Mouse (Mus musculus) erythroblast, adult 5-6 weeks (primary cell): Measurements from ENCODE around the gene Pmpca. TPM values are rescaled to one million over a fixed set of nuclear protein-coding genes. Genes with fewer than 3 reads are reported as not detected.

Source experiments
- ATAC-seq: replicated peaks from 2 replicates; pipeline ENCODE4 v1.8.0; 2016; ENCODE audit warnings: moderate number of reproducible peaks, mild to moderate bottlenecking, moderate TSS enrichment, inconsistent platforms; ENCODE audit not compliant: poor library complexity, low FRiP score, severe bottlenecking
- total RNA-seq, 2 experiments: library from RNA; stranded (forward) in 1 of 2; stranded (reverse) in 1 of 2; fragments of 150-400 nt in 1 of 2; fragments of 200-764, 138-1000 nt in 1 of 2; gene quantifications; 2 replicates each; pipeline versions ENCODE4 v1.2.3 to v1.2.4; 2015 to 2017; ENCODE audit warnings: low replicate concordance in 2 of 2

Pmpca gene
- total RNA-seq, 2 experiments from 2014 or later: 6.5 to 12.1 TPM

DNA sequence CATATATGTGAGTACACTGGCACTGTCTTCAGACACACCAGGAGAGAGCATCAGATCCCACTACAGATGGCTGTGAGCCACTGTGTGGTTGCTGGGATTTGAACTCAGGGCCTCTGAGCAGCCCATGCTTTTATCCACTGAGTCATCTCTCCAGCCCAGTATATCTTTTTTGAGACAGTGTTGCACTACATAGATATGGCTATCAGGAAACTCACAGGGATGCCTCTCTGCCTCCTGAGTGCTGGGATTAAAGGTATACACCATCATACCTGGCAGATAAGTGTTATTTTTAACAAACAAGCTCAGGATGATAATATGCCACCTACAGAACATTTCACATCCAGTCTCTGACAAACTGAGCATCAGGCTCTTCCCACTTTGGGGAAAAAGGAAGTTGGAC lies 27.9 kb downstream of the Pmpca start:
- no peak for ATAC-seq

DNA sequence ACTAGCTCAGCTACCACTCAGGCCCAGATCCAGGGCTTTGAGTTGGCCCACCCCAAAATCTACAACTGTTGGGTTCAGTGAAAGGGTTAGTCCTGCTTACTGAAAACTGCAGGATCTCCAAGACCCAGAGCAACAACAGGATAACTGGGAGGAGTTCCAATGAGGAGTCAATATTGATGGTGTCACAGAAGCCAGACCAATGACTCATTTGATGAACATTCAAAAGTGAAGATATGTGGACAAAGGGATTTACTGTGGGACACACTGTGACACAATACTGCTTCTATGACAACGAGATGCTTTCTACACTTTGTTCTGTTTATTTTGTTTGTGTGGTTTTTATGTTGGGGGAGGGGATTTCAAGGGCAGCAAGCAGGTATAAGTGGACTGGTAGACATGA lies 29.0 kb downstream of the Pmpca start:
- no peak for ATAC-seq

- ATAC-seq: no peak
Observed at GRCm38 (mm10) chr2:26421969-26422368, 32.8 kb downstream of the Pmpca start.

GRCm38 (mm10) chr2:26423086-26423485 lies 33.9 kb downstream of the Pmpca start:
- no peak for ATAC-seq

DNA sequence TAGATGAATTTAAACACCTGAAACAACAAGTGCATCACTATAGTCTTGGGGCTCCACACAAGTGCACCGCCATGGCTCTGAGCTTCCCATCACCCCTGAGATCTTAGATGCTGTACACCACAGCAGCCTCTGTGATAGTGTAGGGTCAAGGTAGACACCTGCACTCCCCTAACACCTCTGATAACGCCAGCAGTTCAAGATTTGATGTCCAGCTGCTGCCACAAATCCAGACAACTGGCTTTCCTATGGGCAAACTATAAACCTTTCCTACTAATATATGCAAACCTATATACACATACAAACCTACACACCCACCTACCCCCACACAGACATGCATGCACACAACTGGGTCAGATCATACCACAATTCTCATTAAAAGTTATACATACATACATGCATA lies 35.4 kb downstream of the Pmpca start:
- no peak for ATAC-seq

DNA sequence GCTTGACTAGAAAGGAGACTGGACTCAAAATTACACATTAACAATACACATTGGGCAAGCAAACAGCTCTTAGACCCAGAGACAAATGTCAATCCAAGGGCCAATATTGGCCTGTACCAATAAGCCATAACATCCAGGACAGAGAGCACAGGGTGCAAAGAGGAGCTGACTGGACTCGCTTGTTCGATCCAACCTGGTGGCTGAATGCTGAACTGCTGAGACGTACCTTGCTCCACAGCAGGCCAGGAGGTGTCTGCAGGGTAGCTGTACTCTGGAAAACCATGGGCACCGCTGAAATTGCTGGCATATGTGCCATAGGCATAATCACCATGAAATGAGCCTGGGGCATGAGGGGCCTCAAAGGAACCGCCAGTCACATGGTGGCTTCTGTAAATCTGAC lies 40.7 kb downstream of the Pmpca start:
- ATAC-seq: no peak

DNA sequence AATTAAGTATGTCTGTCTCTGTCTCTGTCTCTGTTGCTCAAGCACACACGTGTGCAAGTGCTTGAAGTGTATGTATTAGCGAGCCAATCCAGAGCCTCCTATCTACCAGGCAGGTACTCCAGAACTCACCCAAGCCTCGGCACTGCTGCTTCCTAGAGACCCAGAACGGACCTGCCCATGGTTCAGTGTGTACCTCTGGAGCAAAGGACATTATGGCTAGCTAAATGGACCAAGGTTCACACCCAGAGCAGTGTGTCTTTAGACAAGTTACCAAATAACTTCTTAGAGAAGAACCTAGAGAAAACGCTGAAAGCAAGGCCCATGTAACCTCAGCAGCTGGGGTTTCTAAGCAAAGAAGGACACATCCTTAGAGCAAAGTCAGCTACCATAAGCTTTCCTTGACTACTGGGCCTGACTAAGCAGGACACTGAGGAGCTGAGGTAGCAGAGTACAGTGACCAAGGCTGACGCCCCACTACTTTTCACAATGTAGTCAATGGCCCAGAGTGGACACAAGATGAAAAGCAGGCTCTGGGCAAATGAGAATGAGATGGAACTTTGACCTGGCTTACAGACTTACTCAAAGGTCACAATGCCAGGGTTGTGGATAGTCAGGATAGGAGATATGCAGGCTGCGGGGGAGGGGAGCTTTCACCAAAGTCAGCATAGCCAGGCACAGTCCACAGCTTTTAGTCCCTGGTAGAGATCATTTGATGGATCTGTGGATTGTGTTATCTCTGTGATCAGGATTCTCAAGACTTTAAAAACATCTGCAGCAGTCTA lies 45.8 kb downstream of the Pmpca start:
- ATAC-seq: no peak

DNA sequence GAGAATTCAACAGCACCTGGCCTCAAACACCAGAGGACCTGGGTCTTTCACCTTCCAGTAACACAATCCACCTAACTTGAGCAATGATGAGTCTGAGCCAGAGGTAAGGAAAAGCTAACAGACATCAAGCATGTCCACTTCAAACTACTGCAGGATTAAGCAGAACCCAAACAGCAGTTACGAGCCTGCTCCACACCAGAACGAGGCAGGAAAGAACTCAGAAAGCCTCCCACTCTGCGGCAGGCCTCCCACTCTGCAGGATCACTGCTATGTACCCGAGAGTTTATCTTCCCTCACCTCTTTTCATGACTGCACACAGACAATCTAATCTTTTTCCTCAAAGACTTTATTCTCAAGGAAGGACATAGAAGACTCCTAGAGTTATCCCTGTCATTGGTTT lies 48.1 kb downstream of the Pmpca start:
- ATAC-seq: no peak

- no peak for ATAC-seq
Observed at GRCm38 (mm10) chr2:26438373-26438772, 49.2 kb downstream of the Pmpca start.

DNA sequence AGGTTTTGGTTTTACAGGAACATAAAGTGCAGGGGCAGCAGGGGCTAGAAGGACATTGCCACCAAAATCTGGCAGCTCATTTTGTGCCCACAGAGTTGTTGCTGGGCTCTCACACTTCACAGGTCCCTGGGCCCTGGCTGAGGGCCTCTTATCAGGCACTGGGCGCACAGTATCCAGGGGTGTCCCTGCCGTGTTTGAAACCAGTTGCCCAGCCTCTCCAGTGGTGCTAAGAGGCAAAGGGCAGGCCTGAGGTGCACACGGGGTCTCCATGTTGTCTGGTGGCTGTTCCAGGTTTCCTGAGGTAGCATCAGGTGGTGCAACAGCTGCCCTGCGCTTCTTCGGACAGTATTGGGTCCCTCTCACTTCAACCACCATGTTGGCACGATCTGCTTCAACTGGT lies 50.5 kb downstream of the Pmpca start:
- no peak for ATAC-seq

GRCm38 (mm10) chr2:26441261-26441660 lies 52.1 kb downstream of the Pmpca start:
- ATAC-seq: no peak

DNA sequence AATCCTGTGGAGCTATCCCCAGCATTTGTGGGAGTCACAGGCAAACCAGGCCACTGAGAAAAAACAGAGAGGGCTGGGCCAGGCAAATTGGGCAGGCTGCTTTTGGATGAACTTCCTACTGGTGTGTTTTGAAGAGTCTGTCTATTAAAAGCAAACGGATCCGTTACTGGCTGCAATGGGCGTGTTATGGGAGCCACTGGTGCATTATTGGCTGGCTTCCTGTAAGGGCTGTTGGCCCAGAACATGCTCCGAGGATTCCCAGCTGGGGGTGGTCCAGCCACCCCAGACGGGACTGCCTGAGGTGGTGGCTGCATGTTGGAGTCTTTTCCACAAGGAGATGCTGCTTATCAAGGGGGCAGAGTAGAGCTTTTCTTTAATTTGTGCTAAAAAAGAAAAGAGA lies 52.5 kb downstream of the Pmpca start:
- ATAC-seq: no peak

GRCm38 (mm10) chr2:26442843-26443242 lies 53.7 kb downstream of the Pmpca start:
- ATAC-seq: no peak

DNA sequence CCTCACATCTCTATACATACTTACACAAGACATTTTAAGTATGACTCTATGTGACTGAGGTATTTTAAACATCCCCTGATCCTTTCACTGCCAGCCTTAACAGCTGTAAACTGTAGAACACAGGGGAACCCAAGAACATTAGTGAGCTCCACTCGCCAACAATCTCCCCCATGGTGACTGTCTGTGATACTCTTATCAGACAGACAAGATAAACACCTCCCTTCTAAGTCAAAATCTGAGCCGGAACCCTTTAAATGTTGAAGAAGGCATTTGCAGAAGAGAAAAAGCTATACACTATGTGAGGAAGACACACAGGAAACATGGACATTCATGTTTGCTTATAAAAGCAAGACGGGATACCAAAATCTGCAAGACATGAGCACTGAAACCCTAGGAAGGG lies 54.7 kb downstream of the Pmpca start:
- ATAC-seq: no peak

GRCm38 (mm10) chr2:26444368-26444767 lies 55.2 kb downstream of the Pmpca start:
- no peak for ATAC-seq

GRCm38 (mm10) chr2:26444946-26445665 lies 56.0 kb downstream of the Pmpca start, which contains the start of gene Sec16a:
Sec16a (minus strand) TSS chr2:26445216.
- ATAC-seq: peak; percentile 82

DNA sequence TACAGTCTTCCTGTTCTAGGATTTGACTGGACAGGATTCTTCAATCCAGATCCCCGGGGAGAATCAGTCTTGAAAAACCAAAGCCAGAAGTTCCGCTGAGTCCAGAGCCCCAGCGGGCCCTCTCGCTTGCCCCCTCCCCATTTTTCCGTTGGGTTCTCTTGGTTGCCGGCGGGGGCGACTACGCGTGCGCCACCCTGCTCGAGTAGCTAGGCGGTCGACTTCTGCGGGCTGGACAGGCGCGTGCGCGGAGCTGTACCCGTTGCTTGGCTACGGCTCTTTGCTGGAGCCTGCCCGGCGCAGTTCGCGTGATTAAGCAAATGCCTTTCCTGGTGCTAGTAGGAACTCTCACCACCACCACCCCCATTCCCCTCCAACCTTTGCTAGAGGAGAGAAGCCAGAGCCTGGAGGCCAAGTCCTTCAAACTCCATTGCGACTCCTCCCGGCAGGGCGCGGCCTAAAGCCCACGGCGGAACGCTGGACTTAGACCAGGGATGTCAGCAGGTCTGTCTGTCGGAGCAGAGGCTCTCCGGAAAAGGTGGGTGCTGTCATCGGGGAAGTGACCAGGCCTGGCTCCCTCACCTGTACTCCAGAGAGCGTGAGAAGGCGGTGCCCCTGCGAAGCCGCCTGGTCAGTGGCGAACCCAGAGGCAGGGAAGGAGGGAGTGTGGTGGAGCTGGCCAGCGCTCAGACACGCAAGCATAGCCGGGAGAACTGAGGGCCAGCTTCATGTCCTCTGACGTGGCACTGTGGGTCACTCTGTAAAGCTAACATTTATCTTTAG lies 56.7 kb downstream of the Pmpca start:
- peak; percentile 75 for ATAC-seq

GRCm38 (mm10) chr2:26446671-26447070 lies 57.5 kb downstream of the Pmpca start:
- ATAC-seq: no peak
